In genomic region chr7:56291468-56292115, GRCm38 (mm10) we compare ENCODE assay signal across 9 mouse cellular contexts. TPM values are rescaled to one million over a fixed set of nuclear protein-coding genes. Genes with fewer than 3 reads are reported as not detected.
DNase-seq lines count a peak whose midpoint lies in the region; ATAC-seq and TF ChIP-seq lines count a peak whose summit lies in the region.
"Had no signal": no experiment of that assay in that cellular context is flagged by ENCODE, and none has a peak within 500 bp of the region (broad histone marks: within the 10 kb centered on the region; RNA-seq: fewer than 3 reads in every experiment).

No protein-coding gene starts in this region.

- H3K9me3 ChIP-seq in forebrain, embryonic 13.5 days (replicated peaks) = 0 out of 2 replicates have a peak, but pooled peaks cover 4% of the 10 kb centered on the region
- H3K9me3 ChIP-seq in kidney, postnatal 0 days (replicated peaks; ENCODE audit: low read length) = no peaks in the 10 kb centered on the region
- H3K9me3 ChIP-seq: stomach, embryonic 15.5 days had no signal

- peak; percentile 5 for DNase-seq in 3134 (ENCODE audit: extremely low read depth, insufficient read length, low spot score)
- peak; percentile 16 for DNase-seq in c-Kit-positive CD71-negative TER-119-negative erythroid progenitor cells, embryonic 14.5 days (ENCODE audit: low read depth)
- DNase-seq in kidney, postnatal 0 days (ENCODE audit: low spot score) = peak; percentile 79
- DNase-seq in lung, adult 2 months = peak; percentile 24
- DNase-seq in right cerebral cortex, adult 18-20 months = peak; percentile 69

- no peaks in the 10 kb centered on the region for H3K27me3 ChIP-seq in C2C12 (ENCODE audit: control insufficient read depth, insufficient read depth, insufficient read length)
- no peaks in the 10 kb centered on the region for H3K27me3 ChIP-seq in forebrain, embryonic 13.5 days
- H3K27me3 ChIP-seq in kidney, postnatal 0 days (ENCODE audit: insufficient read depth, low read length) = no peaks in the 10 kb centered on the region
- H3K27me3 ChIP-seq: stomach, embryonic 15.5 days had no signal

- no peaks in the 10 kb centered on the region for H3K79me3 ChIP-seq in C2C12 (ENCODE audit: low read depth)

- no peaks in the 10 kb centered on the region for H3K4me1 ChIP-seq in forebrain, embryonic 13.5 days
- no peaks in the 10 kb centered on the region for H3K4me1 ChIP-seq in kidney, postnatal 0 days (replicated peaks; ENCODE audit: insufficient read depth, low read length)
- no peaks in the 10 kb centered on the region for H3K4me1 ChIP-seq in lung, adult 2 months (ENCODE audit: control insufficient read depth, insufficient read depth, low read length)
- H3K4me1 ChIP-seq: stomach, embryonic 15.5 days had no signal

- peak; percentile 86 for ATAC-seq in forebrain, embryonic 13.5 days
- no peak for ATAC-seq in kidney, postnatal 0 days (replicated peaks; ENCODE audit: low FRiP score, low read depth)
- ATAC-seq in megakaryocyte, adult 5-6 weeks (ENCODE audit: poor library complexity, severe bottlenecking) = no peak

- H3K79me2 ChIP-seq in C2C12 (ENCODE audit: control insufficient read depth, insufficient read depth) = no peaks in the 10 kb centered on the region

- TF ChIP-seq CTCF in C2C12 (IDR thresholded peaks at IDR 0.05; ENCODE audit: control insufficient read depth, insufficient read depth, insufficient read length) = peak; percentile 18
- TF ChIP-seq CTCF in kidney, postnatal 0 days (IDR thresholded peaks at IDR 0.05; ENCODE audit: low read depth) = peak; percentile 93
- TF ChIP-seq CTCF in lung, adult 2 months (IDR thresholded peaks at IDR 0.05; ENCODE audit: insufficient read depth, low read length) = peak; percentile 40; the same call in 1 of the 2 replicates

- 40% methylated on average over 6 of the region's 6 CpGs for WGBS in forebrain, embryonic 13.5 days
- 30% methylated on average over 6 of the region's 6 CpGs for WGBS in kidney, postnatal 0 days
- WGBS in lung, adult 2 months = 34% methylated on average over 6 of the region's 6 CpGs

- H3ac ChIP-seq in C2C12 (ENCODE audit: control insufficient read depth, insufficient read length, low read depth) = no peak overlapping the region

- no peak overlapping the region for H3K4me2 ChIP-seq in forebrain, embryonic 13.5 days
- H3K4me2 ChIP-seq in kidney, postnatal 0 days (ENCODE audit: low read length) = no peak overlapping the region
- H3K4me2 ChIP-seq: stomach, embryonic 15.5 days had no signal

- no peak overlapping the region for H3K9ac ChIP-seq in forebrain, embryonic 13.5 days
- H3K9ac ChIP-seq in kidney, postnatal 0 days (ENCODE audit: low read depth, low read length) = no peak overlapping the region
- H3K9ac ChIP-seq: stomach, embryonic 15.5 days had no signal

- no peak for TF ChIP-seq POLR2A in lung, adult 2 months (IDR thresholded peaks at IDR 0.05; ENCODE audit: borderline replicate concordance, extremely low read depth, low read depth, low read length)

- H3K4me3 ChIP-seq in C2C12 (ENCODE audit: insufficient read depth, poor library complexity, severe bottlenecking) = no peak overlapping the region
- H3K4me3 ChIP-seq in forebrain, embryonic 13.5 days = no peak overlapping the region
- no peak overlapping the region for H3K4me3 ChIP-seq in kidney, postnatal 0 days (replicated peaks; ENCODE audit: low read depth, low read length)
- no peak overlapping the region for H3K4me3 ChIP-seq in lung, adult 2 months (replicated peaks; ENCODE audit: extremely low read depth, low read depth, low read length)
- H3K4me3 ChIP-seq: stomach, embryonic 15.5 days had no signal

- H3K36me3 ChIP-seq in C2C12 (ENCODE audit: control insufficient read depth, insufficient read depth) = no peaks in the 10 kb centered on the region
- H3K36me3 ChIP-seq in forebrain, embryonic 13.5 days (ENCODE audit: poor library complexity, severe bottlenecking) = no peaks in the 10 kb centered on the region
- H3K36me3 ChIP-seq in kidney, postnatal 0 days (ENCODE audit: insufficient read depth, low read length) = no peaks in the 10 kb centered on the region
- H3K36me3 ChIP-seq: stomach, embryonic 15.5 days had no signal

- H3K27ac ChIP-seq in forebrain, embryonic 13.5 days = no peak overlapping the region
- no peak overlapping the region for H3K27ac ChIP-seq in kidney, postnatal 0 days
- H3K27ac ChIP-seq: stomach, embryonic 15.5 days had no signal

TF ChIP-seq in C2C12, 6 proteins besides CTCF, POLR2A, EP300 and RAD21:
- no peak for TF ChIP-seq MYOG (IDR thresholded peaks at IDR 0.05; ENCODE audit: control insufficient read depth, extremely low read depth, insufficient read length)
- no peak for TF ChIP-seq MYOD1 (IDR thresholded peaks at IDR 0.05; ENCODE audit: control insufficient read depth, insufficient read length, low read depth)
- no peak for TF ChIP-seq CEBPB (IDR thresholded peaks at IDR 0.05; ENCODE audit: low read depth)
- TF ChIP-seq MAX (IDR thresholded peaks at IDR 0.05) = no peak
- no peak for TF ChIP-seq FOSL1 (IDR thresholded peaks at IDR 0.05; ENCODE audit: insufficient read depth, low read length, poor library complexity, severe bottlenecking)
TF ChIP-seq in C2C12: peak in this region for 0.

RNA-seq across cellular contexts. Expression of gene Oca2, which starts 52.0 kb away (rescaled TPM):
- not detected for polyA plus RNA-seq in C2C12 (2012; fragmentation: generic; extraction: Trizol)
- polyA plus RNA-seq in forebrain, embryonic 13.5 days (2015; fragmentation: Nextera tagmentation; extraction: Ambion mirVana) = 0.66 and 0.87 TPM in 2 replicates
- polyA plus RNA-seq in kidney, postnatal 0 days (2015; fragmentation: Nextera tagmentation; extraction: Ambion mirVana) = 0.09 TPM in 1 of 2 replicates, not detected in the other
- polyA plus RNA-seq in lung, adult 2 months (2012; rRNA removed) = not detected in 2 replicates
- total RNA-seq in megakaryocyte, adult 5-6 weeks (2015) = not detected in 2 replicates
- total RNA-seq in megakaryocyte, adult 5-6 weeks (2017) = not detected in 2 replicates

Comparison
In these comparisons a context has a peak if more than half of its experiments do, and no peak if none do; other contexts are left out.
1. DNase-seq: peak in every context shown above with its lines; median percentile 79 in kidney, postnatal 0 days; 69 in right cerebral cortex, adult 18-20 months; 24 in lung, adult 2 months; 16 in c-Kit-positive CD71-negative TER-119-negative erythroid progenitor cells, embryonic 14.5 days; 5 in 3134.
2. CTCF ChIP-seq: peak in every context shown above with its lines; median percentile 93 in kidney, postnatal 0 days; 40 in lung, adult 2 months; 18 in C2C12.